Mouse (Mus musculus) lung, embryonic 14.5 days (tissue): ENCODE measurements around the gene Pitpnm1. TPM values are rescaled to one million over a fixed set of nuclear protein-coding genes. Genes with fewer than 3 reads are reported as not detected.

Experiments
- ATAC-seq: fragments of 200-750 bp; cut with Nextera tagmentation; 2 replicates; pipeline ENCODE4 v1.8.0; 2017; ENCODE audit warnings: mild to moderate bottlenecking, moderate TSS enrichment, moderate library complexity; ENCODE audit not compliant: insufficient read depth
- DNase-seq: peaks from one replicate; pipeline ENCODE4 v3.0.0-alpha.2; 2015
- H3K27ac ChIP-seq: fragments of 300-500 bp; sonication (generic); 2 replicates; pipeline ENCODE4 v1.5.1; 2014; ENCODE audit warnings: low read depth, mild to moderate bottlenecking, moderate library complexity
- H3K27me3 ChIP-seq: fragments of 300-500 bp; sonication (generic); 2 replicates; pipeline ENCODE4 v1.6.1; 2014; ENCODE audit warnings: low read length, control low read depth; ENCODE audit not compliant: insufficient read depth
- H3K36me3 ChIP-seq: fragments of 300-500 bp; sonication (generic); 2 replicates; pipeline ENCODE4 v1.6.1; 2014; ENCODE audit warnings: control low read depth; ENCODE audit not compliant: insufficient read depth
- H3K4me1 ChIP-seq: fragments of 300-500 bp; sonication (generic); 2 replicates; pipeline ENCODE4 v1.6.1; 2014; ENCODE audit warnings: antibody characterized with exemption, control low read depth; ENCODE audit not compliant: insufficient read depth
- H3K4me2 ChIP-seq: fragments of 300-500 bp; sonication (generic); 2 replicates; pipeline ENCODE4 v1.6.1; 2014; ENCODE audit warnings: mild to moderate bottlenecking
- H3K4me3 ChIP-seq: fragments of 300-500 bp; sonication (generic); 2 replicates; pipeline ENCODE4 v1.5.1; 2014; ENCODE audit warnings: low read depth, low read length
- H3K9ac ChIP-seq: fragments of 300-500 bp; sonication (generic); 2 replicates; pipeline ENCODE4 v1.6.1; 2014
- H3K9me3 ChIP-seq: fragments of 300-500 bp; sonication (generic); 2 replicates; pipeline ENCODE4 v1.6.1; 2016; ENCODE audit warnings: low read depth, low read length, control low read depth
- CTCF ChIP-seq: IDR thresholded peaks from 2 replicates; pipeline ENCODE4 v1.5.1; 2016; ENCODE audit warnings: antibody characterized with exemption, low read depth
- WGBS: fragments of 180-500 bp; shearing (Covaris S2); extraction: QIAGEN DNeasy Blood & Tissue Kit; methylation state at CpG from one replicate; pipeline ENCODE4 v1.1.7; 2014; 5-methylcytosine and 5-hydroxymethylcytosine counted together
- polyA plus RNA-seq: library from polyadenylated mRNA; unstranded; fragments of >200 nt; fragmentation: Nextera tagmentation; extraction: Ambion mirVana; gene quantifications from 2 replicates; pipeline ENCODE4 v1.2.1, GENCODE M21; 2014

The Pitpnm1 gene
- polyA plus RNA-seq, 1 experiment from 2014 or later = 5.5 TPM

- H3K9me3 ChIP-seq = no peaks in the 10 kb centered on the region
- H3K9ac ChIP-seq = no peak overlapping the region
- no peak for ATAC-seq
- H3K4me1 ChIP-seq = peaks cover 12% of the 10 kb centered on the region; the same call in 1 of the 2 replicates
- no peaks in the 10 kb centered on the region for H3K36me3 ChIP-seq
- H3K4me3 ChIP-seq = peak overlapping the region; percentile 63; the same call in 1 of the 2 replicates
- H3K27me3 ChIP-seq = peaks cover 16% of the 10 kb centered on the region
- no peak for DNase-seq
- H3K4me2 ChIP-seq = peak overlapping the region; percentile 79
- TF ChIP-seq CTCF = no peak
- H3K27ac ChIP-seq = no peak overlapping the region
- WGBS = 60% methylated on average over 3 of the region's 3 CpGs
These were observed 4.0 kb upstream of the Pitpnm1 start for GRCm38 (mm10) chr19:4095802-4096201.

GRCm38 (mm10) chr19:4096642-4097440, 3.0 kb upstream of the Pitpnm1 start, which contains the start of gene Cdk2ap2:
Gene Cdk2ap2 (plus strand): TSS chr19:4097182.
- Histone ChIP-seq H3K9me3 (no peaks in the 10 kb centered on the region), H3K4me2 (peak within 1 kb of the TSS; percentile 79), H3K27me3 (peaks cover 26% of the 10 kb centered on the region), H3K36me3 (no peaks in the 10 kb centered on the region), H3K4me1 (peaks cover 13% of the 10 kb centered on the region; the same call in 1 of the 2 replicates), H3K27ac (peak within 1 kb of the TSS; percentile 88), H3K4me3 (peak within 1 kb of the TSS; percentile 63), H3K9ac (peak within 1 kb of the TSS; percentile 57)
- TF ChIP-seq CTCF = no peak
- peak; percentile 94 for ATAC-seq
- DNase-seq = peak; percentile 99
- WGBS = under 1% methylated on average over 64 of the region's 65 CpGs

DNA sequence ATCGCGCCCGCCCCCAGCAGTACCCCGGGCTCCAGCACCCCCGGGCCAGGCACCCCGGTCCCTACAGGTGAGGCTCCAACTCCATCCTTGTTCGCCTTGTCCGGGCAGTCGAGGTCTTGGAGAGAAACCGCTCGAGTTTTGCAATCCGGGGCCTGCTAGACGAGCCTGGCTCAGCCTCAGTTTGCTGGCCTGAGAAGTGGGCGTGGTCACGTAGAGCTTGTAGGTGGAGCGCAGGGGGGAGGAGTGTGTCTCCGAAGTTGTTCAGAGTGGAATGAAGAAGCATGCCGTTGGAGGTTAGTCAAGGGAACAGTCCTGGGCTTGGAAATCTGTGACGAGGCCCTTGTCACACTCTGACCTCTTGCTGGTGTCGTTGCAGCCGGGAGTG, 2.4 kb upstream of the Pitpnm1 start:
- DNase-seq (peak; percentile 86), ATAC-seq (peak; percentile 40)
- peak overlapping the region; percentile 46 for H3K9ac ChIP-seq
- H3K27ac ChIP-seq = peak overlapping the region; percentile 81
- peaks cover 13% of the 10 kb centered on the region; the same call in 1 of the 2 replicates for H3K4me1 ChIP-seq
- H3K9me3 ChIP-seq = no peaks in the 10 kb centered on the region
- H3K4me2 ChIP-seq = peak overlapping the region; percentile 79
- H3K36me3 ChIP-seq = no peaks in the 10 kb centered on the region
- TF ChIP-seq CTCF = no peak
- H3K4me3 ChIP-seq = peak overlapping the region; percentile 63
- H3K27me3 ChIP-seq = peaks cover 31% of the 10 kb centered on the region
- 2% methylated on average over 21 of the region's 21 CpGs for whole genome bisulfite sequencing

GRCm38 (mm10) chr19:4098426-4098825, 1.4 kb upstream of the Pitpnm1 start:
- Histone ChIP-seq H3K4me1 (peaks cover 13% of the 10 kb centered on the region; the same call in 1 of the 2 replicates), H3K9me3 (no peaks in the 10 kb centered on the region), H3K36me3 (no peaks in the 10 kb centered on the region), H3K4me2 (no peak overlapping the region; the same call in 1 of the 2 replicates), H3K9ac (no peak overlapping the region), H3K27me3 (peaks cover 31% of the 10 kb centered on the region), H3K27ac (no peak overlapping the region), H3K4me3 (no peak overlapping the region)
- DNase-seq = no peak
- TF ChIP-seq CTCF = no peak
- 84% methylated on average over 13 of the region's 13 CpGs for WGBS
- ATAC-seq = no peak

DNA sequence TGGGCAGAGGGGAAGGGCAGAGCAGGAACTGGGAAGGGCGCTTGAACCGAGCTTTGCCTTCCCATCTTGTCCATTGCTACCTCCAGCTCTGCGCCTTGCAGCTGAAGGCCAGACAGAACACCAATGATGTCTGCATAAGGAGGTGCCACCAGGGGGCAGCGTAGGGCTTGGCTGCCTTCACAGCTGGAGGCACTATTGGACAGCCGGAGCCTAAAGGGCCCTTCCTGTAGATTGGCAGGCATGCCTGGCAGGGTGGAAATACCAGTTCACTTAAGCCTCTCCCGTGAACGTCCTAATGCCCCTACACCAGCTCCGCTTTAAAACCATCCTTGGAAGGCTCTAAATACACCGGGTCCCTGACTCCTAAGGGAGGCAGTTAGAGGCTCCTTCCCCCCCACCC, 742 bp upstream of the Pitpnm1 start:
- Histone ChIP-seq H3K4me1 (peaks cover 13% of the 10 kb centered on the region; the same call in 1 of the 2 replicates), H3K4me3 (peak overlapping the region; percentile 45; the same call in 1 of the 2 replicates)
- peak; percentile 9; the same call in 1 of the 2 replicates for ATAC-seq

DNA sequence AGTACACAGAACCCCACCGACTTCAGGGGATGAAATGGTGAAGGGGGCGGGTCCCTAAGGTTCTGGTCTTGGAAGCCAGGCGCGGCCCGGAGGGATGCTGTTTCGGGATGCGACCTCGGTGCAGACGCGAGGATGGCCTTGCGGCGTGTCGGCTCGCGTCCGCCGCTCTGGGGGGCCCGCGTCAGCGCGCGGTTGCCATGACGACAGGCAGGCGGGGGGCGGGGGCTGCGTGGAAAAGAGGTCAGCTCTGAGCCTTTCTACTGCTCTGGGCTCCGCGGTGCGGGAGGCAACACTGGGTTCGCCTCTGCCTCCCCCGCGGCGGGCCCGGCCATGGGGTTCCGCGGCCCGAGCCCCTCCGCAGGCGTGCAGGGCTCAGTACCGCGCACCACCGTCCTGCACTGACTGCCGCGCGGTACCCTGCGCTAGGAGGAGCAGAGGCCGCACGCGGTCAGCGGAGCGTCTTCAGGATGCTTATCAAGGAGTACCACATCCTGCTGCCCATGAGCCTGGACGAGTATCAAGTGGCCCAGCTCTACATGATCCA, 992 bp downstream of the Pitpnm1 start:
- Histone ChIP-seq H3K4me1 (peaks cover 13% of the 10 kb centered on the region; the same call in 1 of the 2 replicates), H3K27me3 (peaks cover 31% of the 10 kb centered on the region), H3K9me3 (no peaks in the 10 kb centered on the region), H3K4me3 (peak overlapping the region; percentile 45), H3K9ac (peak overlapping the region; percentile 46), H3K4me2 (peak overlapping the region; percentile 87), H3K36me3 (no peaks in the 10 kb centered on the region), H3K27ac (no peak overlapping the region)
- no peak for TF ChIP-seq CTCF
- ATAC-seq (no peak), DNase-seq (peak; percentile 47)
- under 1% methylated on average over 52 of the region's 52 CpGs for WGBS

More for the DNA sequence above, 742 bp upstream of the Pitpnm1 start:
- H3K4me2 ChIP-seq = peak overlapping the region; percentile 87
- H3K9me3 ChIP-seq = no peaks in the 10 kb centered on the region
- peak; percentile 97 for DNase-seq
- TF ChIP-seq CTCF = peak; percentile 97
- no peaks in the 10 kb centered on the region for H3K36me3 ChIP-seq
- no peak overlapping the region for H3K9ac ChIP-seq
- H3K27ac ChIP-seq = peak overlapping the region; percentile 10; the same call in 1 of the 2 replicates
- H3K27me3 ChIP-seq = peaks cover 31% of the 10 kb centered on the region
- WGBS = 7% methylated on average over 9 of the region's 9 CpGs

DNA sequence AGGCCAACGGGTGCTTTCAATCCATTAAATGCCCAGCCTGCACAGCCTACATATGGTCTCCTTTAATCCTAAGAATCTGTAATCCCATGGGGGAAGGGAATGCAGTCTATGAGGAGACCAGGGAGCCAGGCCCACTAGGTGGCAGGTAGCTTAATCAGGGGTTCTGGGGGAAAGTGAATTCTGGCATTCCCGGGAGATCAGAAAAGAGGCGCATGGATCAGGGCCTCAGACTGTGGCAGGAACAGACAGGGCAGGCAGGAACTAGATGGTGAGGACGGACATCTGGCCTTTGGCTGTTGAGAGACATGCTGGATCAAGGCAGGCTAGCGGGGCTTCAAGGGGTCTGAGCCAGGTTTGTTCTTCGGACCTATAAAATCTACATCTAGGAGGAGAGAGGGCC, 1.7 kb downstream of the Pitpnm1 start:
- Histone ChIP-seq H3K4me1 (peaks cover 13% of the 10 kb centered on the region; the same call in 1 of the 2 replicates), H3K9ac (no peak overlapping the region), H3K36me3 (no peaks in the 10 kb centered on the region), H3K27me3 (peaks cover 31% of the 10 kb centered on the region), H3K4me2 (peak overlapping the region; percentile 87), H3K4me3 (no peak overlapping the region), H3K9me3 (no peaks in the 10 kb centered on the region), H3K27ac (no peak overlapping the region)
- no peak for DNase-seq
- no peak for TF ChIP-seq CTCF
- no peak for ATAC-seq
- WGBS = 65% methylated on average over 6 of the region's 6 CpGs
